Mouse (Mus musculus) stomach, embryonic 14.5 days (tissue): ENCODE data around the gene Emid1. TPM values are rescaled to one million over a fixed set of nuclear protein-coding genes. Genes with fewer than 3 reads are reported as not detected.
A peak's percentile ranks its signal among the peaks of the same experiment; 100 is the strongest.

Experiments
- ATAC-seq: fragments of 200-750 bp; cut with Nextera tagmentation; 2 replicates; pipeline ENCODE4 v1.8.0; 2017; ENCODE audit warnings: low read depth, moderate TSS enrichment; ENCODE audit not compliant: insufficient number of reproducible peaks, insufficient read depth, low FRiP score
- H3K27ac ChIP-seq: fragments of 300-500 bp; sonication (generic); 2 replicates; pipeline ENCODE4 v1.5.1; 2014; ENCODE audit warnings: mild to moderate bottlenecking, low read length, moderate library complexity, mixed read lengths
- H3K27me3 ChIP-seq: fragments of 300-500 bp; sonication (generic); 2 replicates; pipeline ENCODE4 v1.6.1; 2014; ENCODE audit warnings: low read length, control low read depth, mixed read lengths; ENCODE audit not compliant: control insufficient read depth, insufficient read depth
- H3K36me3 ChIP-seq: fragments of 300-500 bp; sonication (generic); 2 replicates; pipeline ENCODE4 v1.6.1; 2014; ENCODE audit warnings: mild to moderate bottlenecking, control low read depth, low read length, moderate library complexity, mixed read lengths; ENCODE audit not compliant: control insufficient read depth, insufficient read depth
- H3K4me1 ChIP-seq: fragments of 300-500 bp; sonication (generic); 2 replicates; pipeline ENCODE4 v1.6.1; 2014; ENCODE audit warnings: low read length, control low read depth, mixed read lengths; ENCODE audit not compliant: control insufficient read depth, insufficient read depth
- H3K4me2 ChIP-seq: fragments of 300-500 bp; sonication (generic); replicated peaks from 2 replicates; pipeline ENCODE4 v1.6.1; 2014; ENCODE audit warnings: low read depth, low read length, control low read depth
- H3K4me3 ChIP-seq: fragments of 300-500 bp; sonication (generic); 2 replicates; pipeline ENCODE4 v1.5.1; 2014; ENCODE audit warnings: low read depth, low read length, control low read depth
- H3K9ac ChIP-seq: fragments of 300-500 bp; sonication (generic); replicated peaks from 2 replicates; pipeline ENCODE4 v1.6.1; 2014; ENCODE audit warnings: low read depth, mild to moderate bottlenecking, control low read depth, low read length, moderate library complexity, mixed read lengths
- H3K9me3 ChIP-seq: fragments of 300-500 bp; sonication (generic); 2 replicates; pipeline ENCODE4 v1.6.1; 2016; ENCODE audit warnings: low read depth, low read length, control low read depth; ENCODE audit not compliant: control insufficient read depth
- WGBS: fragments of 180-500 bp; shearing (Covaris S2); extraction: QIAGEN DNeasy Blood & Tissue Kit; methylation state at CpG from one replicate; pipeline ENCODE4 v1.1.7; 2014; 5-methylcytosine and 5-hydroxymethylcytosine counted together
- polyA plus RNA-seq: library from polyadenylated mRNA; unstranded; fragments of >200 nt; fragmentation: Nextera tagmentation; extraction: Ambion mirVana; gene quantifications from 2 replicates; pipeline ENCODE4 v1.2.1, GENCODE M21; 2014

The Emid1 gene
- polyA plus RNA-seq, 1 experiment from 2014 or later = 45.9 TPM

DNA sequence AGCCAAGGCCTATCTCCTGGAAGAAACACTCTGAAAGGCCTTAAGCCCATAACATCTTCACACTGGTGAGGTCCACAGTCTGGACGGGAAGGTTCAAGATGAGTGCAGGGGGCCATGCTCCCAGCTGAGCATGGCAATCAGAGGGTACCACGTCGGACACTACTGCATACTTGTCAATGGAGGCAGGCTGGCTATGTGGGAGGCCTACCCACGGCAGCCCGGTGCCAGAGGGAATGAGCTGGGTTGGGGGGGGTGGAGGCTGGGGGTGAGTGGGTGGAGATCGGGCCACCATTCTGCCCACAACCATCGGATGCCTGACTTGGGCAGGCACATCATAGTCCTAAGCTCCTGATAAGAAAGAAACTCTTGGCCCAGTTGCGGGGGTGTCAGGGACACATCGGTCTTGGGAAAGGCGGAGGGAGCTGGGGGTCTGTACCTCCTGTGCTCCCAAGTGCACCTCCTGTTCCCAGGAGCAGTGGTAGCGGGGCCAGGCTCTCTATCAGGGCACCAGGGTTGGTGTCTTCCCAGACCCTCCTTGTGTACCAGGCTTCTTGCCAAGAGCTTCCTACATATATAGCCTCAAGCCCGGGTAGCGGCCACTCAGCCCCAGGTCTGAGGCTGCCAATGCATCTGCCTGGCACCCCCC is 89.1 kb downstream of the Emid1 start:
- Histone ChIP-seq H3K27ac (no peak overlapping the region), H3K9me3 (no peaks in the 10 kb centered on the region), H3K4me3 (no peak overlapping the region), H3K4me2 (no peak overlapping the region), H3K27me3 (peaks cover 31% of the 10 kb centered on the region), H3K36me3 (peaks cover 3% of the 10 kb centered on the region; the same call in 1 of the 2 replicates), H3K9ac (no peak overlapping the region), H3K4me1 (peaks cover 39% of the 10 kb centered on the region)
- no peak for ATAC-seq
- 77% methylated on average over 13 of the region's 13 CpGs for WGBS

DNA sequence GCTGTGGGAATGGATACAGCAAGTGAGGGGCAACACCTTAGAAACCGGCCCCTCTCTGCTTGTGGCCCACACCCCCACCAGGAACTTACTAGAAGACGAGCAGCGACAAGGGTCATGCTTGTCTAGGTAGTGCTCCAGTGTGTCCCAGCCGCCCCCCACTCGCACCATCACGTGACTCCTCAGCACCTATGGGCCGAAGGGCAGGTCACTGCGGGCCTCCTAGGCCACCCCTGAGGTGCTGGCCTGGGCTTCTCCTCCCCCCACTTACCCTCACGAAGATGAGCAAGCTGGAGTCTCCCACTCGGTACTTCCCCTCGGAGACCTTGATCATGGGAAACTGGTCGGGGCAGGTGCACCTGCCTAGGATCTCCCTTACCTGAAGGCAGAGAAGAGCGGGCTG is 89.7 kb downstream of the Emid1 start:
- ATAC-seq = no peak
- H3K4me3 ChIP-seq = peak overlapping the region; percentile 33
- 19% methylated on average over 13 of the region's 13 CpGs for WGBS
- H3K4me1 ChIP-seq = peaks cover 45% of the 10 kb centered on the region
- H3K27me3 ChIP-seq = peaks cover 37% of the 10 kb centered on the region
- H3K9me3 ChIP-seq = no peaks in the 10 kb centered on the region
- H3K36me3 ChIP-seq = no peaks in the 10 kb centered on the region
- no peak overlapping the region for H3K9ac ChIP-seq
- H3K27ac ChIP-seq = no peak overlapping the region
- H3K4me2 ChIP-seq = peak overlapping the region; percentile 92

DNA sequence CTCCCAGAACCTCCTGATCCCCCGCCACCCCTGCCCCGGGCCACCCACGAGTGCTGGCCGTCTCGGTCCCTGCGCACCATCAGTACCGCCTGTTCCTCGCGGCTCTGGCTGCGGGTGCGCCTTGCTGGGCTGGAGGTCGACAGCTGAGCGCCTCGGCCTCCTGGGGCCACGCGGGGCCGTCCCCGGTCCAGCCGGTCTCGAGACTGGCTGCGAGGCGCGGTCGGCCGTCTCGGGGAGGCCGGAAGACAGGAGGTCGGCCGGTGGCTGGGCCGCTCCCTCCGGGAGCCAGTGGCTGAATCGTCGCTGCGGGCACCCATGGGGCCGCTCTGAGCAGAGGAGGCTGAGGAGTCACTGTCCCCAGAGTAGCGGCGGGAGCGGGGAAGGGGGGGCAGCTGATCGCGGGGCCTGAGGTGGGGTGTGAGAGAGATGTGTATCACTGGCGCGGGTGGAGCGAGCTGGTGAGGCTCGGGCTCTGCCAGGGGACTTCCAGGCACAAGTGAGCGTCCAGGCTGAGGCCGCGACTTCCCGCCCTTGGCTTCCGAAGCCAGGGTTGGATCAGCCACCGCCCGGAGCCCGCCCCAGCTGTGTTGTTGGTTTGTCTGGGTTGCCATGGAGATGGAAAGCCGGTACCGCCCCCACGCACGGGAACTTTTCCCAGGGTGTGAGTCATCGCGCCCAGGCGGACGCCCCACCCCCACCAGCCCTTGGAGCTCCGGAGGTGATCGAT is 90.5 kb downstream of the Emid1 start:
- Histone ChIP-seq H3K9ac (no peak overlapping the region), H3K4me3 (peak overlapping the region; percentile 33), H3K36me3 (no peaks in the 10 kb centered on the region), H3K4me2 (peak overlapping the region; percentile 92), H3K27ac (no peak overlapping the region), H3K27me3 (peaks cover 44% of the 10 kb centered on the region), H3K9me3 (no peaks in the 10 kb centered on the region), H3K4me1 (peaks cover 47% of the 10 kb centered on the region)
- 4% methylated on average over 55 of the region's 62 CpGs for WGBS
- peak; percentile 62 for ATAC-seq

DNA sequence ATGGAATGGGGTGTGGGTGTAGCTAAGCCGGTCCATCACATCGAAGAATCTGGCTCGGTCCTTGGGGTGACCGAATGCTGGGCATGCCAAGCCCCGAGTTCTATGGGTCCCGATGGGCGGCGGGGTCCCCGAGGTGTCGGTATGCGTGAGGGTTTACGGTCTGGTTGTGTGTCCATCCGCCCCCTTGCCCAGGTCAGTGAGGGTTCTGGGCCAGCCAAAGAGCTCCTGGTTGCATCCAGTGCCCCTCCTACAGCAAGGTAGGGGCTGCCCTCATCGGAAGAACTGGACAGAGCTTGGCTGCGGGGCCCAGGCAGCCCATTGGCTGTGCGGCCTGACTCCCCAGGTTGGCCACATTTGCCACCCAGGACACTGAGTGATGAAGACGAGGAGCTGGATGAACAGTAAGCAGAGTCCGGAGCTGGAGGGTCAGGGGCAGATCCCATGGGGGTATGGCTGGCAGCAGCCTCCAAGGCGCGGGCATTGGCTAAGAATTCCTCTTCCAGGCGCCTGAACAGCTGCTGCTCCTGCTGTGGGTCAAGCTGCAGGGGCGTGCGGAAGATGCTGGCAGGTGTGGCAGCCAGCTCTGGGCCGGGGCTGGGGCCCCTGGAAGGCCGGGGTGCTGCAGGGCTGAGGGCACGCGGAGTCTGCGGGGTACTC is 91.2 kb downstream of the Emid1 start:
- Histone ChIP-seq H3K36me3 (no peaks in the 10 kb centered on the region), H3K27ac (no peak overlapping the region), H3K4me3 (peak overlapping the region; percentile 33; the same call in 1 of the 2 replicates), H3K4me1 (peaks cover 47% of the 10 kb centered on the region), H3K4me2 (peak overlapping the region; percentile 92), H3K9me3 (no peaks in the 10 kb centered on the region), H3K9ac (no peak overlapping the region), H3K27me3 (peaks cover 46% of the 10 kb centered on the region)
- no peak for ATAC-seq
- WGBS = 61% methylated on average over 28 of the region's 28 CpGs

DNA sequence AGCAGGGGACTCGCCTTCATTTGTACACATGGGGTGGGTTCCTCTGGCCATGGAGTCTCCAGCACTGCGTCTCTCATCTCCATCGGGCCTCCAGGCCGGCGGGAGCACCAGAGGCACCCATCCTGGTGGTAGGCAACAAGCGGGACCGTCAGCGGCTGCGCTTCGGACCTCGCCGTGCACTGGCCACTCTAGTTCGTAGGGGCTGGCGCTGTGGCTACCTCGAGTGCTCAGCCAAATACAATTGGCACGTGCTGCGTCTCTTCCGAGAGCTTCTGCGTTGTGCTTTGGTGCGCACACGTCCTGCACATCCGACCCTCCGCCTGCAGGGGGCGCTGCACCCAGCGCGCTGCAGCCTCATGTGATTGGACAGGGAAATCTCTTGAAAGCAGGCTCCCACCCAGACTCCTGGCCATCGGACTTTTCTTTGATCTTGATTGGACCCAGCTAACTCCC is 92.3 kb downstream of the Emid1 start:
- H3K9ac ChIP-seq = no peak overlapping the region
- no peaks in the 10 kb centered on the region for H3K9me3 ChIP-seq
- no peak overlapping the region for H3K4me3 ChIP-seq
- 15% methylated on average over 27 of the region's 27 CpGs for WGBS
- H3K27ac ChIP-seq = no peak overlapping the region
- ATAC-seq = no peak
- H3K27me3 ChIP-seq = peaks cover 49% of the 10 kb centered on the region
- H3K4me1 ChIP-seq = peaks cover 46% of the 10 kb centered on the region
- no peaks in the 10 kb centered on the region for H3K36me3 ChIP-seq
- no peak overlapping the region for H3K4me2 ChIP-seq

DNA sequence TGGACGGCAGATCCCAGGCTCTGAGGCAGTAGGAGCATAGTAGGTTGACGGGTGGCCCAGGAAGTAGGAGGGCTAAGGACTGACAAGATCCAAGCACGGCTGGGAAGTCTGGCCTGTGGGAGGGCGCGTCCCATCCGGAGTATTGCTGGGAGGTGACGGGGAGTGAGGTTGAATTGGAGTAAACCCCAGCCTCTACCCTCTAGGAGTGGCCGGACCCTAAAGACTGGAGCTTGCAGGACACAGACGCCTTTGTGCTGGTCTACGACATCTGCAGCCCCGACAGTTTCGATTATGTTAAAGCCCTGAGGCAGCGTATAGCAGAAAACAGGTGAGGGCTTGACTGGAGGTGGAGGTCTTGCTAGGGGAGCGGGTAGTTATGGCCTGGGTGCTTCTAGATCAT is 92.8 kb downstream of the Emid1 start:
- Histone ChIP-seq H3K27me3 (peaks cover 49% of the 10 kb centered on the region), H3K4me3 (no peak overlapping the region), H3K9me3 (no peaks in the 10 kb centered on the region), H3K36me3 (no peaks in the 10 kb centered on the region), H3K4me1 (peaks cover 41% of the 10 kb centered on the region), H3K4me2 (no peak overlapping the region), H3K9ac (no peak overlapping the region), H3K27ac (no peak overlapping the region)
- no peak for ATAC-seq
- WGBS = 34% methylated on average over 14 of the region's 14 CpGs

DNA sequence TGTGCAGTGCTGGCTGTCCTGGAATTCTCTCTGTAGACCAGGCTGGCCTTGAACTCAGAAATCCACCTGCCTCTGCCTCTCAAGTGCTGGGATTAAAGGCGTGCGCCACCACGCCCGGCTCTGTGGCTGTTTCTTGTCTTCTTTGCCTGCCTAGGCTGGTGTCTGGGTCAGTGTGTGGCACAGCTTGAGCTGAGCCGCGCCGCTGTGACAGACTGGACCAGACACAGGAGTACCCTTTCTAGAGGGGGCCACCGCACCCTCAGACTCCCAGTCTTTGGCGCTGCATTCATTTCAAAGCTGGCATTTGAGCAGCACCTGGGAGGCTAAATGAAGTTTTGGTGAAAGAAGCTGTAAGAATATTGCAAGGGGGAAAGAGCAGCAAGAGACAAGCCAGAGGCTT is 93.3 kb downstream of the Emid1 start:
- no peak overlapping the region for H3K4me3 ChIP-seq

DNA sequence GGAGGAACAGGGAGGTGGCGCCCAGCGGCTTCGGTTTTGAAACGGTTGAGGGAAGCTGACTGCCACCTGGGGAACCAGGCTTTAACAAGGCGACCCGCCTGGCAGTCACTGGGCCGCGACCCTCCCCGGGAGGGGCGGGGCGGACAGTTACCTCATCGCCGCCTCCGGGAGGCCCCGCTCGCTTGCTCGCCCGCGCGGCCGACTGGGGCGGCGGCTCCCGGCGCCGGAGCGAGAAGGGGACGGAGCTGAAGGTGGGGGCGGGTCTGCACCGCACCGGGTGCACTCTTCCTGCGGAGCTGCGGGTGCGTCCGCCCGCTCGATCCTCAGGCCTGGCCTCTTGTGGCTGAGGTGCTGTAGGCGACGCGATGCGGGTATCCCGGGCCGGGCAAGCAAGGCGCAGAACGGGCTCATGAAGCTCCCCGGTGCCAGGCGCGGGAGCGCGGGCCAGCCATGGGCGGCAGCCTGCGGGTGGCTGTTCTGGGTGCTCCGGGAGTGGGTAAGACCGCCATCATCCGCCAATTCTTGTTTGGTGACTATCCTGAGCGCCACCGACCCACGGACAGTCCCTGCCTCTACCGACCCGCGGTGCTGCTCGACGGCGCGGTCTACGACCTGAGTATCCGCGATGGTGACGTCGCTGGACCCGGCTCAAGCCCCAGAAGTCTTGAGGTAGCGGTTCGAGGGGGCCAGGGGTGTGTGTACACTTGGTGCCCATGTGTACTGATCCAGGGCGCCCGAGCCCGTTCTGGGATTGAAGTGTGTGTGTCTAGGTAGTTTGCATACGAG is 94.0 kb downstream of the Emid1 start, which contains the start of gene Rasl10a:
Gene Rasl10a (plus strand): TSS at position 273 of the 786 bp plus-strand sequence.
- H3K4me2 ChIP-seq = peak within 1 kb of the TSS; percentile 68
- H3K9ac ChIP-seq = peak within 1 kb of the TSS; percentile 38; the same call in 1 of the 2 replicates
- peaks cover 33% of the 10 kb centered on the region for H3K4me1 ChIP-seq
- 2% methylated on average over 77 of the region's 77 CpGs for WGBS
- ATAC-seq = no peak
- peak within 1 kb of the TSS; percentile 33 for H3K4me3 ChIP-seq
- peaks cover 49% of the 10 kb centered on the region for H3K27me3 ChIP-seq
- H3K36me3 ChIP-seq = no peaks in the 10 kb centered on the region
- H3K9me3 ChIP-seq = no peaks in the 10 kb centered on the region
- no peak within 1 kb of the TSS for H3K27ac ChIP-seq

More for the DNA sequence above, 93.3 kb downstream of the Emid1 start:
- H3K36me3 ChIP-seq = no peaks in the 10 kb centered on the region
- H3K9me3 ChIP-seq = no peaks in the 10 kb centered on the region
- H3K27ac ChIP-seq = no peak overlapping the region
- no peak for ATAC-seq
- H3K27me3 ChIP-seq = peaks cover 49% of the 10 kb centered on the region
- WGBS = 33% methylated on average over 9 of the region's 9 CpGs
- no peak overlapping the region for H3K4me2 ChIP-seq
- no peak overlapping the region for H3K9ac ChIP-seq
- H3K4me1 ChIP-seq = peaks cover 37% of the 10 kb centered on the region
